Mouse (Mus musculus) neutrophil, adult 65 days (primary cell): Measurements from ENCODE around the gene Suz12. TPM values are rescaled to one million over a fixed set of nuclear protein-coding genes. Genes with fewer than 3 reads are reported as not detected.

Experiments
- total RNA-seq: library from RNA; stranded (reverse); gene quantifications from 2 replicates; pipeline ENCODE4 v1.2.4, GENCODE M21; 2023

Suz12 gene
- 51.4 and 62.1 TPM in 2 replicates for total RNA-seq

GRCm38 (mm10) chr11:79992592-79993355, at the start of gene Suz12:
TSS of gene Suz12 (plus strand) at chr11:79993106.

GRCm38 (mm10) chr11:79962125-79962876, 30.6 kb upstream of the Suz12 start, which contains the start of gene Utp6:
TSS of gene Utp6 (minus strand) at chr11:79962390.

GRCm38 (mm10) chr11:80080826-80081728, 88.2 kb downstream of the Suz12 start, which contains the start of gene Crlf3:
TSS of gene Crlf3 (minus strand) at chr11:80080991.

Other genes starting within 250 kb of the Suz12 start
- 15.5 and 16.5 TPM in 2 replicates for gene Utp6, start 30.7 kb upstream of the Suz12 start, total RNA-seq
- 77.0 and 84.7 TPM in 2 replicates for gene Crlf3, start 87.9 kb downstream of the Suz12 start, total RNA-seq
- gene Atad5, start 96.3 kb downstream of the Suz12 start, total RNA-seq, result 12.3 and 18.7 TPM in 2 replicates
- gene Tefm, start 149.1 kb downstream of the Suz12 start, total RNA-seq, result 0.73 and 1.3 TPM in 2 replicates
- 2.6 and 4.0 TPM in 2 replicates for gene Adap2, start 161.0 kb downstream of the Suz12 start, total RNA-seq
- 5.5 and 6.9 TPM in 2 replicates for gene Rnf135, start 190.7 kb downstream of the Suz12 start, total RNA-seq
- 13.6 and 15.1 TPM in 2 replicates for gene Rhot1, start 215.9 kb downstream of the Suz12 start, total RNA-seq